Mouse (Mus musculus): Measurements from ENCODE around the gene Msl1.
A peak's percentile ranks its signal among the peaks of the same experiment; 100 is the strongest.

The Msl1 gene

DNA sequence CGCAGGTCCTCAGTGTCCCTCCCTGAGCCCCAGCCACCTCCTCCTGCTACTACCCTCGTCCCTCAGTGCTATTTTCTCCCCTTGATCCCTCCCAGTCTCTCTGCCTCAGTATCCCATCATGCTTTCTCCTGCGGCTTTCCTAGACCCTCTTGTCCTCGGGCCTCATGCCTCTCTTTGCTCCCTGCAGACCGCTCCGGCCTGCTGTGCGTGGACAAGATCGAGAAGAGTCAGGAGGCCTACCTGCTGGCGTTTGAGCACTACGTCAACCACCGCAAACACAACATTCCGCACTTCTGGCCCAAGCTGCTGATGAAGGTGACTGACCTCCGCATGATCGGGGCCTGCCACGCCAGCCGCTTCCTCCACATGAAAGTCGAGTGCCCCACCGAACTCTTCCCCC lies 31.2 kb upstream of the Msl1 start:
- no peak for DNase-seq (ENCODE audit: low read depth)

DNA sequence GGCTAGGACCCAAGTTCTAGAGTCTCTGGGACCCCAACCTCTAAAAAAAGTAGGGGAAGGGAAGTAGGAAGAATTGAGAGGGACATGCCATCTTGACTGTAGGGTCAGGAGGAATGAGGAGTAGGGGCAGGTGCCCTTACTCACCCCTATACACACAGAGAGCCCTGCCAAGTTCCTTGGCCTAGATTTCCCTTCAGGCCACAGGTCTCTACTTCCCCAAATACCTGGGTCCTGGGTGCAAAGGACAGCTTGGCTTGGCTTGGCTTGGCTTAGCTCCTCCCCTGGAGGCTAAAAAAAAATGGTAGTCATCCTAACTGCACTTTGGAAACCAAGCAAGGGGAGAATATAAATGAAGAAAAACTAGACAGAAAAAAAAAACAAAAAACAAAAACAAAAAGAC lies 30.6 kb upstream of the Msl1 start:
- DNase-seq (ENCODE audit: low read depth): no peak

DNA sequence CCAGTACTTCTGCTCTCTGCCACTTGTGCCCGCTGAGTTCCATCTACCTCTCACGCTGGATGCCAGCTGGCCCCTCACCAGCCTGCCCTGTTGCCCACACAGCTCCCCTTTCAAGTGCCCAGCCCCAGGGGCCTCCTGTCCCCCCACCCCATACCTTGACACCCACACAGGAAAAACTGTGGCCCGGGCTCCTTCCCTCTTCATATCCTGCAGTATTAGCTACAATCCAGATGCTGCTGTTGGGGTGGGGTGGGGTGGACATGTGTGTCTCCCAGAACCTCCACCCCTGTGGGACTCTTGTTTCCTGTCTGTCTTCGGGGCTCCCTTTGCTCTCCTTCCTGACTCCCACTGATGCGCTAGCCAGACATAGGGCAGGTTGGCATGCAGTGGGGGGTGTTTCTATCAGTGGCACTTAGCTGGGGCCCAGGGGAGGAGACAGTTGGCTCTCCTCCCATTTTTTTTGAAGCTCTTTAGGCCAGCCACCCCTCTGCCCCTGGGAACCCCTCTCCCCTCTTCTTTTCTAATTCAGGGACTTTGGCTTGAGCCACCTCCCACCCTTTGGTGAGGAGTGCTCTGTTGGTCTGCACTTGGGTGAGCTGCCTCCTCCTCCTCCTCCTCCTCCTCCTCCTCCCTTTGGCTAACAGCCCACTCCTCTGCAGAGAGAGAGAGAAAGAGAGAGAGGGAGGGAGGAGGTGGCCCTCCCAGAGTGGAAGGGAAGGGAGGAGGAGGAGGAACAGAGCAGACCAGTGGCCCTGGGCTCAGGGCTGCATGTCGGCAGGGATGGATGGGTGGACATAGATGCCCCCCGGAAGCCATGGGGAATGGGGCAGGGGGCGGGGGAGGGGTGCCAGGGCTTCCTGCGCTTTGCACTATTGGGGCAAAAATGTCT lies 29.7 kb upstream of the Msl1 start:
- DNase-seq (ENCODE audit: low read depth): no peak

DNA sequence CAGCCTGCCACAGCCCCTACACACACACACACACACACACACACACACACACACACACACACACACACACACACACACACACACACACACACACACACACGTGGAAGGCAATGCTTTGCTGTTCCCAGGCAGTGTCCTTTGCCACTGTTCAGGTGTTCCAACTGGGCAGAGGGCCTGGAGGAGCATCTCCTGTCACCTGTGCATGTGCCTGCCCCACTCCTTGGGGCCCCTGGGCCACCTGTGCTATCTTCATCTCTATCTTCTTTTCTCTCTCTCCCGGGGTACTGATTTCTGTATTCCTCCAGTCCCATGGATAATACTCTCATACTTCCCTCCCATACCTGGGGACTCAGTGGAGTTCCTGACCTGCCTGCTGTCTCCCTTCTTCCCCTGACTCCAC lies 29.0 kb upstream of the Msl1 start:
- no peak for DNase-seq (ENCODE audit: low read depth)

GRCm38 (mm10) chr11:98766816-98767215 lies 28.5 kb upstream of the Msl1 start:
- DNase-seq (ENCODE audit: low read depth): no peak

DNA sequence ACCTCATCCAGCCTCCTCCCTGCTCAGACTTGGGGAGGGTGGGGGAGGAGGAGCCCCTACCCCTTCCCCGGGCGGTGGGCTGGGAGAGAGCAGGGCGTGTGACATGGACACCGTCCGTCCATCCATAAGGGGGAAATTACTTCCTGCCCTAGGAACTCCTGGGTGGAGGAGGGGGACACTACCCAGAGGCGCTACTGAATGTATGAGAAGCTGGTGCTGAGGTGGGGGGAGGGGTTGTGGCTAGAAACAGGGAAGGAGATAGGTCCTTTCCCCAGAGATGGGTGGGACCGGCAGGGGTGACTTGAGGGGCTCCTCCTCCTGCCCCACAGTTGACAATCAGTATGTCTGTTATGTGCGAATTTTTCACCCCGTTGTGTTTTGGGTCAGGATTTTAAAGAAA lies 28.0 kb upstream of the Msl1 start:
- DNase-seq (ENCODE audit: low read depth): no peak

GRCm38 (mm10) chr11:98767713-98768112 lies 27.6 kb upstream of the Msl1 start:
- no peak for DNase-seq (ENCODE audit: low read depth)

- DNase-seq (ENCODE audit: low read depth): no peak
These were observed 26.9 kb upstream of the Msl1 start for GRCm38 (mm10) chr11:98768127-98769006.

GRCm38 (mm10) chr11:98769007-98769954 lies 26.0 kb upstream of the Msl1 start:
- no peak for DNase-seq (ENCODE audit: low read depth)

DNA sequence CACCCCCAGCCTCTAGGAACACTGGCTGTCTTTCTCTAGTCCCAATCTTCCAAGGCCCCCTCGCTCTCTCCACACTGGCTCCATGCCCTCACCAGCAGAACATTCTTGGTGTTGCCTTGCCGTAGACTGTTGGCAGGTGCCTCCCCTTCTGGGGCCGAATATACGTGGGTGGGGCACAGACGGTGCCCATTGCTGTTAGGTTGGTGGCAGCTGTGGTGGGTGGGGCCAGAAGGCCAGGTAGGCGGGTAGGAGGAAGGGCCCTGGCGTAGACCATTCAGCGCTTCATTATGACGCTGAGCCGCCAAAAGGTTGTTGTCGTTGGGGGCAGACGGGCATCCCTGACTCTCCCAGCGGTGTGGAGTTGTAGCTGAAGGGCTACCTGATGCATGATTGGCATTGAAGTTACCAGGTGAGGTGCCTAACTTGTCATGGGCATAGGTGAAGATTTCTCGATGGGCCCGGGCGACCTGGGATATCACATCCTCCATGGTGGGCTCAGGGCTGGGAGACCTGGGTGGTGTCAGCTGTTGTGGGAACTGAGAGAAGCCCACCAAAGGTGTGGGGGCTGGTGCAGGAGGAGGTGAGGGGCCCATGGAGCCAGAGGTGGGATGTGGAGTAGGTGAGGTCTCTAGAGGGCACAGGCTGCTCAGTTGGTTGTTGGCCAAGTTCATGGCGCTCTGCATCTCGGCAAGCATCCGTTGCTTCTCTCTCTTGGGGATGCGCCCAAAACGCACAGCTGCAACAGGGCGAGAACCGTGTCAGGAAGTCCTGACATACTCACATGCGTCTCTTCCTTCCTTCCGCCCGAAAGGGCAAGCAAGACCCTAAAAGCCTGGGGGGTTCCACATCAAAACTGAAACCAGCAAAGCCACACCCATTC lies 25.0 kb upstream of the Msl1 start:
- no peak for DNase-seq (ENCODE audit: low read depth)

DNA sequence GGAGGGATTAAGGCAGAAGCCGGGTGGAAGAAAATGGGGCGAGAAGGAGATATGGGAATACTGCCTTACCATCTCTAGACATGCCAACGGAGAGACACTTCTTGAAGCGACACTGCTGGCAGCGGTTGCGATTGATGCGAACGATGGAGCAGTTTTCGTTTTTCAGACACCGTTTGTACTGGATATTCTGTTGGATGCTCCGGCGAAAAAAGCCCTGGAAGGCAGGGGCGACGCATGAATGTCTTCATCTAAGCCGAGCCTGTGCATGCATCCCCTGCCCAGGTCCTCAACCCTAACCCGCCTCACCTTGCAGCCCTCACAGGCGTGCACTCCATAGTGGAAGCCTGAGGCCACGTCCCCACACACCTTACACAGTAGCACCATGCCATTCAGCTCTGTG lies 24.2 kb upstream of the Msl1 start:
- DNase-seq (ENCODE audit: low read depth): no peak

GRCm38 (mm10) chr11:98771844-98772525 lies 23.3 kb upstream of the Msl1 start:
- DNase-seq (ENCODE audit: low read depth): no peak

GRCm38 (mm10) chr11:98772667-98773171 lies 22.6 kb upstream of the Msl1 start:
- no peak for DNase-seq (ENCODE audit: low read depth)

GRCm38 (mm10) chr11:98773635-98774295 lies 21.6 kb upstream of the Msl1 start:
- DNase-seq (ENCODE audit: low read depth): peak; percentile 96

DNA sequence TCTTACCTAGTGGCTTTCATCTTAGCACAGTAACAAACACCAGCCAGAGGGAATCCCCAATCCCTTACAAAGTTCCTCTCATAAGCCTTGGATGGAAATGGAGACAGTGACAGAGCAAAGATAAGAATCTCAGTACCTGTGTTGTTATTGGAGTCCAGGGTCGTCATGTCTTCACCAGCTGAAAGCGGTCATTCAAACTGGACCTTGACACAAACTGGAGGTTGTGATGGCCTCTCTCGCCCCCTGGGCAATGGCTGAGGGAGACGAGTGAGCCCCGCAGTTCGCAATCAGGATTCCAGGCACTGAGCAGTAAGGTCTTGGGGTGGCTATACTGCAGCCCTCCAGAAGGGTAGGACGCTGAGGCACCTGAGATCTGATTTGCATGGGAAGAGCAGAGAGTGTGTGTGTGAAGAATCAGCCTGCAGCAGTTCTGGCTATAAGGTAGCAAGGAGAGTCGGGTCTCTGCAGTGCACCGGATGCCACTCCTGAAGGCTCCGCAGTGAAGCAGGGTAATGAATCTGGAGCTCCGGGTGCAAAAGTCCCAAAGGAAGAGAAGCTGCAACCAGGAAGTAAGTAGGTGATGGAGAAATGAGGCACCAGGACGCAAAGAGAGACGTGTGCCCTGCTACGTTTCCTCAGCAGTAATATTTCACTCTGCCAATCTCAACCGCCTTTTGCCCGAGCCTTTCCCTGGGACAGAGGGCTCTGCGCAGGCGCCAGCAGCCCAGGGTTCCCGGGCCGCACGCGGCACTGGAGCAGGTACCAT lies 20.6 kb upstream of the Msl1 start, which contains the start of gene Nr1d1:
Gene Nr1d1 (minus strand): TSS at position 752 of the 766 bp plus-strand sequence.
- DNase-seq (ENCODE audit: low read depth): peak; percentile 49

DNA sequence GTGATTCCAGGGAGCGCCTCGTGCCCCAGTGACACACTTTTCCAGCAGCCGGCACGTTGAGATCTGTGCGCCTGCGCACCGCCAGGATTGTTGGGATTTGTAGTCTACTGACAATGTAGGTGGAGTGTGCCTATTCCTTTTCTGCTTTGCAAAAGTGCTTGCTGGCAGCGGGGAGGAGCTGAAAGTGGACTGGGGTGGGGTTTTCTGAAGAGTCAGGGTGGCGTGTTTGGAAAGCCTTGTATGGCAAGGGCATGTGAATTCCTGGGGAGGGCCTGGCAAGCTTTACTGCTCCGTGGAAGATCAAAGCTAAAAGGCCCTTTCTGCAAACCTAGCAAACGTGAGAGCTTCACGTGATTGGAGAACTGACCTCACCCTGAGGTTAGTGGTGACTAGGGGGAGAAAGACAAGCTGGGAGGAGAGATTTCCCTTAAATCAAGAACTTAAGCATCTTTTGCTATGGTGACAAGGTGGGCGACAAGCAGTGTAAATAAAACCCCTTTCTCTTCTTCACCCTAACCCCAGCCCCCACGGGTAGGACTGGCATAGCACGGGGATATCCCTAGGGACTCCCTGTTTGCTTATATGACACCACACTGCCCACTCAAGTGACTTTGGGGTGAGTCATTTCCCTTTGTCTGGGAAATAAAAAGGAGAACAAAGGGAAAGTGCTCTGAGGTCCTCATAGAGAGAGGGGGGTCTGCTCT lies 19.8 kb upstream of the Msl1 start:
- DNase-seq (ENCODE audit: low read depth): peak; percentile 81

DNA sequence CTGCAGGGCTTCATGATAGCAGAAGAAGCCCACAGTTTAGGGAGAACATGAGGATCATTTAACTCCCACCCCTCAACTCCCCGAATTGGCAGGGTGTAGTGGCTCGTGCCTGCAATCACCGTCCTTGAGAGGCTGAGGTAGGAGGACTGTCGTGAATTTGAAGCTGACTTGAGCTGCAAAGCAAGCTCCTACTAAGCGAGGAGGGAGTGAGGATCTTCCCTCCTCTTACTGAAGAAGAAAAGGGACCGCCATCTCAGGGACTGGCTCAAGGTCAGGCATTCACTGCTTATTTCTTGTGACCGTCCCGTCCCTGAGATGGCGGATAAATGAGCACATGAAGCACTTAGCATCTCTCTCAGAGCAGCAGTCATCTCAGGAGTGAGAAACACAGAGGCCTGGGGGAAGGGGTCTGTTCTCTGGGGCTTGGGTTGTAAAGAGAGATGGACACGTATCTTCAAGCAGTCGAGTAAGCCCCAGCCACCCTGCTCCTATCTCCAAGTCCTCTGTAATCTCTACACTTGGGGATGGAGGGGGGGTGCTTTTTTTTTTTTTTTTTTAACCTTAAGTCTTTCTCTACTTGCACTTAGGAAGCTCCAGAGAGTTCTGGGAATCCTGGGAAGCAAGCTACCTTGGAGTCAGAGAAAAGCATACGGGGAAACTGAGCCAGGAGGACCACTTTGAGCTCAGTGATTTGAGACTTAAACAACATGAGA lies 19.1 kb upstream of the Msl1 start:
- no peak for DNase-seq (ENCODE audit: low read depth)
